Mouse (Mus musculus): ENCODE measurements around the gene 1700069L16Rik. TPM values are rescaled to one million over a fixed set of nuclear protein-coding genes. Genes with fewer than 3 reads are reported as not detected.

1700069L16Rik gene
- polyA plus RNA-seq, 1 experiment from 2014 or later: not detected

DNA sequence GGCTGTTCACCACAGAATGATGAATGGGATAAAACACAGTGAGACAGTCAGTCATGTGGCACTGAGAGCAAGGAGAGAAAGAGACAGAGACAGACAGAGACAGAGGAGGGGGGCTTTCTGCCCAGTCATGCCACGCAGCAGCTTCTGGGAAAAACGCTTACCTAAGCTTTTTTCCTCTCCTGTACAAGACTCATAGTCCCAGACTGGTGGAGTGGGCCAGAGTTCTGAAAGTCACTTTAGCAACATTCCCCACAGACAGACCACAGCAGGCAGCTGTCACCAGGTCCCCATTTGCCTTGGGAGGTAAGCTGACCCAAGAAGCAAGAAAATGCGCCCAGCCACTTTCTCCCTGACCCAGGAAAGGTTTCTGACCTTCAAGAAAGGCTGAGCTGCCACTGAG lies 42.1 kb downstream of the 1700069L16Rik start:
- H3K9ac ChIP-seq (replicated peaks; ENCODE audit: low read depth, low read length): no peak overlapping the region
- ATAC-seq: no peak
- WGBS: 78% methylated on average over 3 of the region's 3 CpGs

DNA sequence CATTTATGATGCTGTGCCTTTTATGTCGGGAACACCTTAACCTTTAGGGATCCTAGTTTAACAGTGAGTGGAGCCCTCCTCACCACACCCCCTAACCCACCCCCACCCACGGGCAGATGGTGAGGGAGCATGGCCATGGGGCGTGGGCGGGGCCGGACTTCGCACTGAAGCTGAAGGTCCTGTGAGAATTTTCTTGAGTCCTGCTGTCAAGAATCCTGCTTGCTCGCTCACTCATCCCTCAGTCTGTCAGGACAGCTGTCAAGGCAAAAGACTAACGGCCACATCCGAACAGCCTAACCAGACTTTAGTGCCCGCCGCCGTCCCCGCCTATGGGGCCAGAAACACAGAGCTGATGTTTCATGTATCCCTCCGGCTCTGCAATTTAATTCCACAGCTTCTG lies 43.4 kb downstream of the 1700069L16Rik start:
- H3K4me3 ChIP-seq (replicated peaks; ENCODE audit: low read length): no peak overlapping the region
- H3K27ac ChIP-seq (ENCODE audit: low read length): no peak overlapping the region
- no peaks in the 10 kb centered on the region for H3K4me1 ChIP-seq (replicated peaks; ENCODE audit: control insufficient read depth, insufficient read depth, low read length)
- no peaks in the 10 kb centered on the region for H3K36me3 ChIP-seq (ENCODE audit: control insufficient read depth, insufficient read depth)
- no peaks in the 10 kb centered on the region for H3K27me3 ChIP-seq (replicated peaks; ENCODE audit: control insufficient read depth, insufficient read depth, low read length)
- H3K4me2 ChIP-seq (ENCODE audit: low read length): no peak overlapping the region
- ATAC-seq: no peak
- whole genome bisulfite sequencing: 81% methylated on average over 14 of the region's 14 CpGs
- H3K9ac ChIP-seq (replicated peaks; ENCODE audit: low read depth, low read length): no peak overlapping the region
- no peaks in the 10 kb centered on the region for H3K9me3 ChIP-seq (ENCODE audit: control insufficient read depth, low read length)

More for the DNA sequence above, 42.1 kb downstream of the 1700069L16Rik start:
- Histone ChIP-seq H3K36me3 (ENCODE audit: control insufficient read depth, insufficient read depth) (no peaks in the 10 kb centered on the region), H3K4me3 (replicated peaks; ENCODE audit: low read length) (no peak overlapping the region), H3K4me2 (ENCODE audit: low read length) (no peak overlapping the region), H3K9me3 (ENCODE audit: control insufficient read depth, low read length) (no peaks in the 10 kb centered on the region), H3K27ac (ENCODE audit: low read length) (no peak overlapping the region), H3K27me3 (replicated peaks; ENCODE audit: control insufficient read depth, insufficient read depth, low read length) (no peaks in the 10 kb centered on the region), H3K4me1 (replicated peaks; ENCODE audit: control insufficient read depth, insufficient read depth, low read length) (no peaks in the 10 kb centered on the region)

DNA sequence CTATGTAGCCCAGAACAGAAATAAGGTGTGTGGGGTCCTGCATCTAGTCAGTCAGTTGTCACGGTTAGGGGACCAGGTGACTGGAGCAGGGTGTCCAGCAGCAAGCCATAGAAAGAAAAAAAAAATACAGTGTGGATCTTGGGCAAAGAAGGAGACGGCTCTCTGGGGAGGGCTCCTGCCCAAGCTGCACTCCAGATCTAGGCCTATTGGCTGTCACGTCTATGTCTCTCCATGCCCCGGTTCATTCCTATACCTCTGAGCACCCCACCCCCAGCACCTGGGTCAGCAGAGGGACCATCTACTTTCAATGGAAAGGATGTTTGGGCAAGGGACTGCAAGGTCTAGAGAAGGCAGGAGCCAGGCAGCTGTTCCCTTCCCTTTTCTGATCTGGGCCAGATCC lies 45.1 kb downstream of the 1700069L16Rik start:
- no peak for ATAC-seq
- Histone ChIP-seq H3K27me3 (replicated peaks; ENCODE audit: control insufficient read depth, insufficient read depth, low read length) (no peaks in the 10 kb centered on the region), H3K9me3 (ENCODE audit: control insufficient read depth, low read length) (no peaks in the 10 kb centered on the region), H3K9ac (replicated peaks; ENCODE audit: low read depth, low read length) (no peak overlapping the region), H3K4me1 (replicated peaks; ENCODE audit: control insufficient read depth, insufficient read depth, low read length) (no peaks in the 10 kb centered on the region), H3K4me3 (replicated peaks; ENCODE audit: low read length) (no peak overlapping the region), H3K4me2 (ENCODE audit: low read length) (no peak overlapping the region), H3K36me3 (ENCODE audit: control insufficient read depth, insufficient read depth) (no peaks in the 10 kb centered on the region), H3K27ac (ENCODE audit: low read length) (no peak overlapping the region)
- 96% methylated on average over 4 of the region's 4 CpGs for WGBS

DNA sequence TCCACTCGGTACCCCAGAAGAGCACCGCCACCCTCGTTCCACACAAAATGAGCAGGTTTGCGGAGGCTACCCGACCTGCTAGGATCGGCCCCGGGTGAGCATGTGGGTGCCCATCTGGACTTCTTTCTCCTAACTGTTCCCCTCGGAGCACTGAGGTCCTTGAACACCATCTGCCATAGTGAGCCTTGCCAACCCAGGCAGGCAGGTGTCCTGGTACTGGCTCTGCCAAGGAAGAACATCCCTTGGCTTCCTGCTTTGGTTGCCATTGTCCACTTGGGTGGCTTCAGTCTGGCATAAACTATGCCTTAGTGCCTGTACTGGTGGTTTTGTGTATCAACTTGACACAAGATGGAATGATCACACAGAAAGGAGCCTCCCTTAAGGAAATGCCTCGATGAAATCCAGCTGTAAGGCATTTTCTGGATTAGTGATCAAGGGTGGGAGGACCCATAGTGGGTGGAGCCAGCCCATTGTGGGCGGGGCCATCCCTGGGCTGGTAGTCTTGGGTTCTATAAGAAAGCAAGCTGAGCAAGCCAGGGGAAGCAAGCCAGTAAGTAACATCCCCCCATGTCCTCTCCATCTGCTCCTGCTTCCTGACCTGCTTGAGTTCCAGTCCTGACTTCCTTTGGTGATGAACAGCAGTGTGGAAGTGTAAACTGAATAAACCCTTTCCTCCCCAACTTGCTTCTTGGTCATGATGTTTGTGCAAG lies 45.7 kb downstream of the 1700069L16Rik start:
- Histone ChIP-seq H3K27me3 (replicated peaks; ENCODE audit: control insufficient read depth, insufficient read depth, low read length) (no peaks in the 10 kb centered on the region), H3K4me2 (ENCODE audit: low read length) (no peak overlapping the region), H3K36me3 (ENCODE audit: control insufficient read depth, insufficient read depth) (no peaks in the 10 kb centered on the region), H3K4me1 (replicated peaks; ENCODE audit: control insufficient read depth, insufficient read depth, low read length) (no peaks in the 10 kb centered on the region), H3K4me3 (replicated peaks; ENCODE audit: low read length) (no peak overlapping the region), H3K9me3 (ENCODE audit: control insufficient read depth, low read length) (no peaks in the 10 kb centered on the region), H3K9ac (replicated peaks; ENCODE audit: low read depth, low read length) (no peak overlapping the region), H3K27ac (ENCODE audit: low read length) (no peak overlapping the region)
- no peak for ATAC-seq
- WGBS: 66% methylated on average over 10 of the region's 10 CpGs

DNA sequence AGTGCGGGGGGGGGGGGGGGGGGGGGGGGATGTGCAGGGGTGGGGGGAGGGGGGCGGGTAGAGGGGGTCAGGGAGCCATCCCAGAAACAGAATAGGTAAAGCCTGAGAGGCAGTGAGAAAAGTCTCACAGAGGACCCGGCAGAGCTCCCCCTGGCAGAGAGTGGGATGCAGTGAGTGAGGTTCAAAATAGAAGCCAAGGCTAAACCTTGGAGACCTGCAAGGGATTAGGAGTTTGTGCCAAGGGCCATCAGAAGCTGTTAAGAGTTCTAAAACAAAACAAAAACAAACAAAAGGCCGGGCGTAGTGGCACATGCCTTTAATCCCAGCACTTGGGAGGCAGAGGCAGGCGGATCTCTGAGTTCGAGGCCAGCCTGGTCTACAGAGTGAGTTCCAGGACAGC lies 47.0 kb downstream of the 1700069L16Rik start:
- Histone ChIP-seq H3K36me3 (ENCODE audit: control insufficient read depth, insufficient read depth) (no peaks in the 10 kb centered on the region), H3K9ac (replicated peaks; ENCODE audit: low read depth, low read length) (no peak overlapping the region), H3K27ac (ENCODE audit: low read length) (no peak overlapping the region), H3K27me3 (replicated peaks; ENCODE audit: control insufficient read depth, insufficient read depth, low read length) (no peaks in the 10 kb centered on the region), H3K4me1 (replicated peaks; ENCODE audit: control insufficient read depth, insufficient read depth, low read length) (no peaks in the 10 kb centered on the region), H3K4me2 (ENCODE audit: low read length) (no peak overlapping the region), H3K9me3 (ENCODE audit: control insufficient read depth, low read length) (no peaks in the 10 kb centered on the region), H3K4me3 (replicated peaks; ENCODE audit: low read length) (no peak overlapping the region)
- 77% methylated on average over 6 of the region's 7 CpGs for WGBS
- ATAC-seq: no peak

DNA sequence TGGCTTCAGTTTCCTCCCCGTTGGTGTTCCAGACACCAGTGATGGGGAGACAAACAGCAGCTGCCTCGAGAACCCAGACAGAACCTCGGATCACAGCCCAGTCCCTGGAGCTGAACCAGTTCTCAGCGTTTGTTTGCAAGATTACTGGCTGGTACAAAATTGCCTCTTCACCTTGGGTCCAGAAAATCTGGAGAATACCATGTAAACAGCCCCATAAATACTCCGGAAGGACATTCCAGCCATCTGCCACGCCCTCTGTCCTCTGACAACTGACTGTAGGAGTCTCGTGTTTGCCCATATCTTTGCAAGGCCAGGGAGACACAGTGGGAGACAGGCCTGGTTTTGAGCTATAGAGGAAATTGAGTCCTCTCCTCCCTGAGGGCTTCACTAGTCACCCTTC lies 49.7 kb downstream of the 1700069L16Rik start:
- H3K9ac ChIP-seq (replicated peaks; ENCODE audit: low read depth, low read length): no peak overlapping the region
- H3K4me2 ChIP-seq (ENCODE audit: low read length): no peak overlapping the region
- 78% methylated on average over 7 of the region's 7 CpGs for WGBS
- no peak for ATAC-seq
- no peaks in the 10 kb centered on the region for H3K9me3 ChIP-seq (ENCODE audit: control insufficient read depth, low read length)
- H3K4me1 ChIP-seq (replicated peaks; ENCODE audit: control insufficient read depth, insufficient read depth, low read length): no peaks in the 10 kb centered on the region
- H3K36me3 ChIP-seq (ENCODE audit: control insufficient read depth, insufficient read depth): no peaks in the 10 kb centered on the region
- no peaks in the 10 kb centered on the region for H3K27me3 ChIP-seq (replicated peaks; ENCODE audit: control insufficient read depth, insufficient read depth, low read length)
- no peak overlapping the region for H3K4me3 ChIP-seq (replicated peaks; ENCODE audit: low read length)
- no peak overlapping the region for H3K27ac ChIP-seq (ENCODE audit: low read length)

DNA sequence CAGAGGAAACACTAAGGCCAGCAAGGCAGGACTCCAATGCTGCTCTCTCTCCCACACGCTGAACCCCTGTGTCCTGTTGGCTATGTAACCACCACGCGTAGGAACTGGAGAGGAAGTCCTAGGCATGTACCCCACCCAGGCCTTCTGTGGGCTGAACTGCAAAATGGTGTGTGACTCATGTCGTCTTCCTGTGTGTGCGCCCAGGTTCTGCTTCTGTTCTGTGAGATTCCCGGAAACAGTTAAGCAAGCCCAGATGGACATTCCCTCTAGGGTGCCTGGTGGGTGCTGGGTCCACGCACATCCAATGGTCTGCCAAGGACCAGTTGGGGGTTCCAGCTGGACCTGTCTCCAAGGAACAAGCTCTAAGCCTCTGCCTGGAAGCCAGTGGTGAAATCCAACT lies 52.1 kb downstream of the 1700069L16Rik start:
- H3K9ac ChIP-seq (replicated peaks; ENCODE audit: low read depth, low read length): no peak overlapping the region
- no peak overlapping the region for H3K27ac ChIP-seq (ENCODE audit: low read length)
- H3K4me2 ChIP-seq (ENCODE audit: low read length): no peak overlapping the region
- ATAC-seq: no peak
- H3K4me3 ChIP-seq (replicated peaks; ENCODE audit: low read length): no peak overlapping the region
- no peaks in the 10 kb centered on the region for H3K4me1 ChIP-seq (replicated peaks; ENCODE audit: control insufficient read depth, insufficient read depth, low read length)
- 91% methylated on average over 7 of the region's 7 CpGs for WGBS
- H3K9me3 ChIP-seq (ENCODE audit: control insufficient read depth, low read length): no peaks in the 10 kb centered on the region; the same call in 1 of the 2 replicates
- no peaks in the 10 kb centered on the region for H3K27me3 ChIP-seq (replicated peaks; ENCODE audit: control insufficient read depth, insufficient read depth, low read length)
- H3K36me3 ChIP-seq (ENCODE audit: control insufficient read depth, insufficient read depth): no peaks in the 10 kb centered on the region

DNA sequence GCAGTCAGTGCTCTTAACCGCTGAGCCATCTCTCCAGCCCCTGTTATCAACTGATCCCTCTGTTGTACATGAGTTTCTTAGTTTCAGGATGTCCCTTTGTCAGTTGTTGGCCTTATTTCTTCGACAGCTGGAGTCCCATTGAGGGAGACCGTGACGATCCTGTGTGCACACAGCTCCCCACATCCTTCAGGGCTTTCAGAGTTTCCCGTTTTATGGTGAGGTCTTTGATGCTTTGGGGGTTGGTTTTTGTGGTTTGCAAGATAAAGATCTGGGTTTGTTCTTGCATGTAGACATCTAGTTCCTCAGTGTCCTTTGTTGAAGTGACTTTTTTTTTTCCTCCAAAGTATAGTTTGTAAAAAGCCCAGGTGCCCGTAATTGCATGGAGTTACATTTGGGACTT lies 54.0 kb downstream of the 1700069L16Rik start:
- H3K9me3 ChIP-seq (ENCODE audit: control insufficient read depth, low read length): no peaks in the 10 kb centered on the region; the same call in 1 of the 2 replicates
- no peak overlapping the region for H3K4me3 ChIP-seq (replicated peaks; ENCODE audit: low read length)
- H3K27ac ChIP-seq (ENCODE audit: low read length): no peak overlapping the region
- no peak overlapping the region for H3K9ac ChIP-seq (replicated peaks; ENCODE audit: low read depth, low read length)
- 78% methylated on average over 6 of the region's 6 CpGs for WGBS
- H3K4me1 ChIP-seq (replicated peaks; ENCODE audit: control insufficient read depth, insufficient read depth, low read length): no peaks in the 10 kb centered on the region
- H3K4me2 ChIP-seq (ENCODE audit: low read length): no peak overlapping the region
- ATAC-seq: no peak
- no peaks in the 10 kb centered on the region for H3K27me3 ChIP-seq (replicated peaks; ENCODE audit: control insufficient read depth, insufficient read depth, low read length)
- H3K36me3 ChIP-seq (ENCODE audit: control insufficient read depth, insufficient read depth): no peaks in the 10 kb centered on the region

DNA sequence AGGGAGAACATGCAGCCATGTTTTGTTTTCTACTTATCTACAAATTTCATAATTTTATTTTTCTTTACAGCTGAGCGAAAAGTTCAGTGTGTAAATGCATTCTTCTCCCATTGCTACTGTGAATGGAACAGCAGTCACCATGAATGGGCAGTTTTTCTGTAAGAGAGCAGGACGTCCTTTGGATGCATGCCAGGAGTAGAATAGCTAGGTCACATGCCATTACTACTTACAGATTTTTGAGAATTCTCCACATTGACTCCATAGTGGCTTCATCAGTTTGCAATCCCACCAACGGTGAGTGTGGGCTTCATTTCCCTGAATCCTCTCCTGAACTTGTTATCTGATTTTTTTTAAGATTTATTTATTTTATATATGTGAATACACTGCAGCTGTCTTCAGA lies 54.5 kb downstream of the 1700069L16Rik start:
- Histone ChIP-seq H3K4me1 (replicated peaks; ENCODE audit: control insufficient read depth, insufficient read depth, low read length) (no peaks in the 10 kb centered on the region), H3K27ac (ENCODE audit: low read length) (no peak overlapping the region), H3K36me3 (ENCODE audit: control insufficient read depth, insufficient read depth) (no peaks in the 10 kb centered on the region), H3K4me2 (ENCODE audit: low read length) (no peak overlapping the region), H3K27me3 (replicated peaks; ENCODE audit: control insufficient read depth, insufficient read depth, low read length) (no peaks in the 10 kb centered on the region), H3K9me3 (ENCODE audit: control insufficient read depth, low read length) (no peaks in the 10 kb centered on the region; the same call in 1 of the 2 replicates), H3K4me3 (replicated peaks; ENCODE audit: low read length) (no peak overlapping the region), H3K9ac (replicated peaks; ENCODE audit: low read depth, low read length) (no peak overlapping the region)
- ATAC-seq: no peak
- WGBS: 66% methylated on average over 3 of the region's 3 CpGs
